19 mouse cellular contexts compared by ENCODE assay signal in the genomic region with DNA sequence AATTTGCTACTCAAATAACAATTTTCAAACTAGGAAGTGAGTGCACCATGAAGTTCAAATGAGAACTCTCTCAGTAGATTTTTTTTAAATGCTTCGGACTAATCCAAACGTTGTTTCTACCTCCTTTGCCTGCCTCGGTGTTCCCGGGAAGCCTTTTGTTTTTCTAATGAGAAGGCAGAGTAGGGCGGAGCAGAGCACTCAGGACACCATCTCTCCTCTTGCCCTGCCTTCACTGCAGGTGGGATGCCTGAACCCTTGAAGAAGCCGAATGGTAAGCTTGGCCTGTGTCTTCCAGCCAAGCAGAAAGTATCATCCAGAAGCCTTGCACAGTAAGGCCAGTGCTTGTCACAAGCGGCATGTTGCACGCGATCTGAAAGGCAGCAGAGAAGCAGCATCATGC.
"Had no signal": no experiment of that assay in that cellular context is flagged by ENCODE, and none has a peak within 500 bp of the region (broad histone marks: within the 10 kb centered on the region; RNA-seq: fewer than 3 reads in every experiment).

No protein-coding gene starts in this region.

- ATAC-seq: hindbrain, embryonic 16.5 days; inflammation-experienced regulatory T-cells, adult 6 months; intestine, embryonic 15.5 days; intestine, postnatal 0 days had no signal

- DNase-seq: gastrocnemius, adult 2 months; gastrocnemius, postnatal 10 days; gastrocnemius, postnatal 25 days; heart, adult 18-20 months; heart, postnatal 10 days; heart, postnatal 4 days; kidney, adult 18-20 months; kidney, adult 8-10 months; kidney, postnatal 10 days; kidney, postnatal 25 days; kidney, postnatal 4 days; layer of hippocampus, adult 9-11 months; layer of hippocampus, postnatal 36 days; liver; liver, embryonic 13.5 days had no signal
